Mouse (Mus musculus) lung, adult 2 months (tissue): ENCODE data around the gene St6galnac6. TPM values are rescaled to one million over a fixed set of nuclear protein-coding genes. Genes with fewer than 3 reads are reported as not detected.
A peak's percentile ranks its signal among the peaks of the same experiment; 100 is the strongest.

Experiments used
- DNase-seq: peaks from one replicate; pipeline ENCODE4 v3.0.0; 2022
- H3K4me1 ChIP-seq: fragments of 200-500 bp; 2 replicates; pipeline ENCODE4 v1.6.1; 2011; ENCODE audit warnings: low read length; ENCODE audit not compliant: control insufficient read depth, insufficient read depth
- H3K4me3 ChIP-seq: fragments of 200-500 bp; replicated peaks from 2 replicates; pipeline ENCODE3; 2011; ENCODE audit warnings: low read depth, mild to moderate bottlenecking, control low read depth, low read length; ENCODE audit errors: extremely low read depth
- CTCF ChIP-seq: fragments of 200-500 bp; IDR thresholded peaks from 2 replicates; pipeline ENCODE4 v1.5.1; 2011; ENCODE audit warnings: mild to moderate bottlenecking, low read length, control low read depth; ENCODE audit not compliant: insufficient read depth
- POLR2A ChIP-seq: fragments of 200-500 bp; IDR thresholded peaks from 2 replicates; pipeline ENCODE4 v1.6.1; 2011; ENCODE audit warnings: low read depth, mild to moderate bottlenecking, control low read depth, low read length, borderline replicate concordance; ENCODE audit errors: extremely low read depth
- WGBS: fragments of 180-500 bp; shearing (Covaris S2); methylation state at CpG from one replicate; pipeline ENCODE4 v1.1.7; 2018; 5-methylcytosine and 5-hydroxymethylcytosine counted together
- polyA plus RNA-seq: library from polyadenylated mRNA; depleted of rRNA; stranded (reverse); fragments of >200 nt; gene quantifications from 2 replicates; pipeline ENCODE4 v1.2.3, GENCODE M21; 2012

The St6galnac6 gene
- polyA plus RNA-seq, 1 experiment, result 59.0 TPM

GRCm38 (mm10) chr2:32610610-32611229 is 11.2 kb downstream of the St6galnac6 start:
- Histone ChIP-seq H3K4me1 (peaks cover 12% of the 10 kb centered on the region), H3K4me3 (peak overlapping the region; percentile 9)
- TF ChIP-seq POLR2A (peak; percentile 26; the same call in 1 of the 2 replicates), CTCF (no peak)
- peak; percentile 66 for DNase-seq
- WGBS, result 10% methylated on average over 23 of the region's 23 CpGs

GRCm38 (mm10) chr2:32612274-32612673 is 12.8 kb downstream of the St6galnac6 start:
- DNase-seq, result no peak
- H3K4me3 ChIP-seq, result no peak overlapping the region
- WGBS, result 83% methylated on average over 26 of the region's 26 CpGs
- no peak for TF ChIP-seq POLR2A
- TF ChIP-seq CTCF, result no peak
- peaks cover 10% of the 10 kb centered on the region for H3K4me1 ChIP-seq

DNA sequence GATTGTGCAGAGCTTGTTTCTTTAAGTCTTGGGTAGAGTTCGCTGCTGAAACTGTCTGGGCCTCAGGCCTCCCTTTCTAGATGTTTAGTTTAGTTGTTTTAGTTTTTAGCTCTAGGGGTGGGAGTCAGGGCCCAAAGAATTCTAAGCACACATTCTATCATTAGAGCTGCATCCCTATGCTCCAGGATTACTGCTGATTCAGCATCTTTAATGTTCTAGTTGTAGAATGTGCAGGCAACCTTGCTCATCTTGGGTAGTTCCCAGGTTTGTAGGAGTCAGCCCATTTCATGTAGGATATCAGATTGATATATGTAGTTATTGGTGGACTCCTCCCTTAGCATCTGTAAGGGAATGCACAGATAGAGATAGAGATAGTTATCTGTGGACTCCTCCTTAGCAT is 17.6 kb downstream of the St6galnac6 start:
- Histone ChIP-seq H3K4me3 (no peak overlapping the region), H3K4me1 (peaks cover 8% of the 10 kb centered on the region)
- WGBS, result 97% methylated on average over 1 of the region's 1 CpGs
- TF ChIP-seq CTCF, result no peak
- TF ChIP-seq POLR2A, result no peak
- no peak for DNase-seq

GRCm38 (mm10) chr2:32617601-32618000 is 18.1 kb downstream of the St6galnac6 start:
- TF ChIP-seq CTCF (peak; percentile 23; the same call in 1 of the 2 replicates), POLR2A (no peak)
- H3K4me1 ChIP-seq, result peaks cover 8% of the 10 kb centered on the region
- no peak for DNase-seq
- no peak overlapping the region for H3K4me3 ChIP-seq
- 89% methylated on average over 4 of the region's 4 CpGs for WGBS

GRCm38 (mm10) chr2:32618051-32618450 is 18.5 kb downstream of the St6galnac6 start:
- Histone ChIP-seq H3K4me1 (peaks cover 8% of the 10 kb centered on the region), H3K4me3 (no peak overlapping the region)
- no peak for DNase-seq
- 84% methylated on average over 9 of the region's 9 CpGs for WGBS
- no peak for TF ChIP-seq CTCF
- no peak for TF ChIP-seq POLR2A

- TF ChIP-seq POLR2A, result no peak
- TF ChIP-seq CTCF, result no peak
- Histone ChIP-seq H3K4me3 (no peak overlapping the region), H3K4me1 (peaks cover 17% of the 10 kb centered on the region)
- WGBS, result 38% methylated on average over 4 of the region's 4 CpGs
- no peak for DNase-seq
These were observed 21.4 kb downstream of the St6galnac6 start for GRCm38 (mm10) chr2:32620682-32621516.

DNA sequence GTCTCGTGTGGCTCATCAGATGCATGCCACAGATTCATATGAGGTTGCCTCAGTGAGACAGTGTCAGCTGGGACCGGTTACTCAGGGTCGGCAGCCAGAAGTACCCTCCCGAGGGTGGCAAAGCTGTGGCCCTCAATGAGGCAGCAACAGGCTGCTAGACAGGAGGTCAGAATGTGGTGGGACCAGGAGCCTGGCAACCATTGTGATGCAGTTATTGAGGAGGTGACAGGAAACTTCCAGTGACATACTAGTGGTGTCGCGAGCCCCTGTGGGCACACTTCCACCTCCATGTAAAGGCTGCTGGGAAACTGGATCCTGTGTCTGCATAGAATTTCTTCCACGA is 22.0 kb downstream of the St6galnac6 start, which contains the start of gene Ak1:
Ak1 (plus strand) TSS at position 242 of the 343 bp plus-strand sequence.
- no peak for TF ChIP-seq POLR2A
- no peak for TF ChIP-seq CTCF
- Histone ChIP-seq H3K4me1 (peaks cover 17% of the 10 kb centered on the region), H3K4me3 (no peak within 1 kb of the TSS)
- no peak for DNase-seq
- WGBS, result 18% methylated on average over 7 of the region's 7 CpGs

GRCm38 (mm10) chr2:32624111-32624748 is 24.7 kb downstream of the St6galnac6 start:
- Histone ChIP-seq H3K4me1 (peaks cover 31% of the 10 kb centered on the region), H3K4me3 (no peak overlapping the region)
- no peak for TF ChIP-seq POLR2A
- DNase-seq, result no peak
- WGBS, result 63% methylated on average over 5 of the region's 5 CpGs

DNA sequence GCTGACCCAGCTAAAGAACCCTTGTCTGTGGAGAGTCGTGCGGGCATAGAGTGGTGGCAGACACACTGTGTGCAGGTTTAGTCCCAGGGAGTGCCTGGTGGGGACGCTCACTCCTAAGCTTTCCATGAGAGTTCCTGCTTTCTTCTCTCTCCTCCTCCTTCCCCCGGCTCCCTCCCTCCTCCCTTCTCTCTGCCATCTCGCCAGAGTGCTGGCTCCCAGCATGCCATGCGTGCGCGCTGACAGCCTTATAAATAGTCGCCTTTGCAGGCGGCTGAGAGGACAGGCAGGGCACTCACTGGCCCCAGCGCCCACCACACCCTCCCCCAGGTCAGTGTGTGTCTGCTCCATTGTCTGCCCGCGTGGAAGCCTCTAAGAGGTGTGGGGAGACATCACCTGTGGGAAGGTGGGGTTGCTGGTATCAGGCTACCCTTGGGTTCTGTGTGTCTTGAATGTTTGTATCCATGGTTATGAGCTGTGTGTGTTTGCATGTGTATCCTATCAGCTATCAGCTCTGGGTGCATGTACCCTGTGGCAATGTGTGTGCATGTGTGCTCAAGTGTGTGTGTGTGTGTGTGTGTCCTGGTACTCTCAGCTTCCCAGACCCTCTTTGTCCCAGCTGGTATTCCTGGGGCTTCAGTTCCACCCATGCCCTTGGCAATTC is 25.8 kb downstream of the St6galnac6 start:
- DNase-seq, result peak; percentile 65
- Histone ChIP-seq H3K4me1 (peaks cover 36% of the 10 kb centered on the region), H3K4me3 (peak overlapping the region; percentile 31)
- WGBS, result 11% methylated on average over 13 of the region's 13 CpGs
- TF ChIP-seq CTCF, result peak; percentile 19; the same call in 1 of the 2 replicates
- TF ChIP-seq POLR2A, result no peak; the same call in 1 of the 2 replicates
